Mouse (Mus musculus): ENCODE results near the gene Sv2c. TPM values are rescaled to one million over a fixed set of nuclear protein-coding genes. Genes with fewer than 3 reads are reported as not detected.

The Sv2c gene
- 0.52 TPM for total RNA-seq (2023)

DNA sequence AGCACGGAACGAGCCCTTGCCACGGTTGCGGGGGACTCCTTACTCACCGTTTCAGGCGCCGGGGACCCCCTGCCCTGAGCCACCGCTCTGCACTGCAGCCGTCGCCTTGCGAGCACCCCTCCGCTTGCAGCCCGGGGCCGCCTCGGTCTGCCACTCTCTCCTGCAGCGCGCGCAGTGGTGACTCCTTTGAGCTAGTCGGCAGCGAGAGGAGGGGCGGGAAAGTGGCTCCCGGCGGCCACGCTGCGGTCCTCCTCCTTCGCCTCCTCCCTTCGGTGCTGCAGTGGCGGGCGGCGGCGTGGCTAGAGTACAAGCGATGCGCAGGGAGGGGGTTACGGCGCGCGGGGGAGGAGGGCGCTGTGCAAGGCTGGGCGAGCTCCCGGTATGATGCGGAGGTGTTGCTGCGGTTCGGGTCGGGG, at the start of gene Sv2c:
TSS of gene Sv2c (minus strand) at position 177 of the 416 bp plus-strand sequence.

DNA sequence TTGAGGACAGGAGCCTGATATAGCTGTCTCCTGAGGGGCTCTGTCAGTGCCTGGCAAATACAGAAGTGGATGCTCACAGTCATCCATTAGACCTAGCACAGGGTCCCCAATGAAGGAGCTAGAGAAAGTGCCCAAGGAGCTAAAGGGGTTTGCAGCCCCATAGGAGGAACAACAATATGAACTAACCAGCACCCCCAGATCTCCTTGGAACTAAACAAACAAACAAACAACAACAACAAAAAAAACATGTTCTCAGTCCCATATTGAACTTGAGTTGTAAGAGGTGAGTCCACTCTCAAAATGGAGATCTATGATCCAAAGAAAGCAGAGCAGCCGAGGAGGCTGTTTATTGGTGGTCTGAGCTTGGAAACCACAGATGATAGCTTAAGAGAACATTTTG, 50.6 kb downstream of the Sv2c start, which contains the start of gene Gm17190:
TSS of gene Gm17190 (plus strand) at position 301 of the 400 bp plus-strand sequence.

DNA sequence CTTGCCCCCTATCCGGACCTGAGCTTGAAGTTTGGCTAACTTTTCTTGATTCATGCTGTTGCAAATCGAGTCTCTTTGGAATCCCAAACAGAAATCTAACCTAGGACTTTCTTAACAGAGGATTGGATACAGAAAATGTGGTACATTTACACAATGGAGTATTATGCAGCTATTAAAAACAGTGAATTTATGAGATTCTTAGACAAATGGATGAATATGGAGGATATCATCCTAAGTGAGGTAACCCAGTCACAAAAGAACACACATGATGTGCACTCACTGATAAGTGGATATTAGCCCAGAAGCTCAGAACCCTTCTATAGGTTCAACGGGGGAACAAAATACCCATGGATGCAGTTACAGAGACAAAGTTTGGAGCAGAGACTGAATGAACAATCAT, 51.1 kb downstream of the Sv2c start, which contains the start of gene Gm20075:
TSS of gene Gm20075 (minus strand) at position 101 of the 400 bp plus-strand sequence.

Other genes starting within 250 kb of the Sv2c start
- gene Iqgap2, start 240.7 kb downstream of the Sv2c start, total RNA-seq (2023) = 53.6 TPM
- gene Gm20075, start 51.2 kb downstream of the Sv2c start, total RNA-seq (2023) = 8.3 TPM
- gene Gm17190, start 50.5 kb downstream of the Sv2c start, total RNA-seq (2023) = not detected

Measured in CD8-positive naive resting alpha-beta T cell, adult 57 days (primary cell).